Mouse (Mus musculus) intestine, postnatal 0 days (tissue): ENCODE results near the gene Nav1. TPM values are rescaled to one million over a fixed set of nuclear protein-coding genes. Genes with fewer than 3 reads are reported as not detected.
"Not testable (repeated sequence)": the region's sequence is repeated elsewhere in the genome, so short reads cannot be mapped to it uniquely, and the experiment has no call there.

ENCODE experiments used
- ATAC-seq: fragments of 200-750 bp; cut with Nextera tagmentation; 2 replicates; pipeline ENCODE4 v1.8.0; 2017; ENCODE audit warnings: mild to moderate bottlenecking, moderate TSS enrichment, moderate library complexity
- H3K27ac ChIP-seq: fragments of 300-500 bp; sonication (generic); 2 replicates; pipeline ENCODE4 v1.5.1; 2014; ENCODE audit warnings: mild to moderate bottlenecking, low read depth, low read length, moderate library complexity
- H3K27me3 ChIP-seq: fragments of 300-500 bp; sonication (generic); replicated peaks from 2 replicates; pipeline ENCODE4 v1.6.1; 2014; ENCODE audit warnings: low read length, mixed read lengths; ENCODE audit not compliant: control insufficient read depth, insufficient read depth
- H3K36me3 ChIP-seq: fragments of 300-500 bp; sonication (generic); 2 replicates; pipeline ENCODE4 v1.6.1; 2014; ENCODE audit warnings: mild to moderate bottlenecking, moderate library complexity; ENCODE audit not compliant: control insufficient read depth, insufficient read depth
- H3K4me1 ChIP-seq: fragments of 300-500 bp; sonication (generic); replicated peaks from 2 replicates; pipeline ENCODE4 v1.6.1; 2014; ENCODE audit warnings: antibody characterized with exemption, low read length, mixed read lengths; ENCODE audit not compliant: control insufficient read depth, insufficient read depth
- H3K4me2 ChIP-seq: fragments of 300-500 bp; sonication (generic); replicated peaks from 2 replicates; pipeline ENCODE4 v1.6.1; 2014; ENCODE audit warnings: low read depth, mild to moderate bottlenecking, moderate library complexity
- H3K4me3 ChIP-seq: fragments of 300-500 bp; sonication (generic); 2 replicates; pipeline ENCODE4 v1.5.1; 2014; ENCODE audit warnings: low read depth, low read length
- H3K9ac ChIP-seq: fragments of 300-500 bp; sonication (generic); 2 replicates; pipeline ENCODE4 v1.6.1; 2014; ENCODE audit warnings: mild to moderate bottlenecking, low read depth, low read length
- H3K9me3 ChIP-seq: fragments of 300-500 bp; sonication (generic); 2 replicates; pipeline ENCODE4 v1.6.1; 2016; ENCODE audit warnings: mixed run types; ENCODE audit not compliant: control insufficient read depth
- CTCF ChIP-seq: sonication (generic); IDR thresholded peaks from 2 replicates; pipeline ENCODE4 v1.5.1; 2016; ENCODE audit warnings: low read depth, mild to moderate bottlenecking, control low read depth, antibody characterized with exemption, moderate library complexity
- WGBS: fragments of 180-500 bp; shearing (Covaris S2); extraction: QIAGEN DNeasy Blood & Tissue Kit; methylation state at CpG from one replicate; pipeline ENCODE4 v1.1.7; 2014; 5-methylcytosine and 5-hydroxymethylcytosine counted together
- polyA plus RNA-seq: library from polyadenylated mRNA; unstranded; fragments of >200 nt; fragmentation: Nextera tagmentation; extraction: Ambion mirVana; gene quantifications from 2 replicates; pipeline ENCODE4 v1.2.1, GENCODE M21; 2015

The Nav1 gene
- polyA plus RNA-seq, 1 experiment from 2014 or later: 3.4 TPM

DNA sequence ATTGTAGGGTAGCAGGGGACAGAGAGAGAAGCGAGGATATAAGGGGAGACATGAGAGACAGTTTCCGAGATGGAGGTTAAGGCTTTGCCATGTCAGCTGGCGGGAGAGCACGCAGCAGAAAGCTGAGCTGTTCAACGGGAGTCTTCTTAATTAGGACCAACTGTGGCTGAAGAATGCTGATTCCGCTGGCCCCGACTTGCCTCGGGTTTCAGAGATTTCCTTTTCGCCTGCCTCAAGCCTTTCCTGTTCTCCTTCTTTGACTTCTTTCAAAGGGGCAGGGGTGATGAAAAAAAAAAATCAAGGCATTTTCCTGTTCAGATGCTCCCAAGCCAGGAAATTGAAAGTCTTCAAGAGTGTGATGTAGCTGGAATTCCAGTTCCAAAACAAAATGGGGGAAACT lies 118.2 kb downstream of the Nav1 start:
- H3K4me2 ChIP-seq: no peak overlapping the region
- H3K27me3 ChIP-seq: no peaks in the 10 kb centered on the region
- no peaks in the 10 kb centered on the region for H3K4me1 ChIP-seq
- H3K27ac ChIP-seq: no peak overlapping the region
- H3K4me3 ChIP-seq: no peak overlapping the region
- ATAC-seq: no peak
- H3K9me3 ChIP-seq: no peaks in the 10 kb centered on the region
- H3K36me3 ChIP-seq: no peaks in the 10 kb centered on the region
- TF ChIP-seq CTCF: no peak
- WGBS: 83% methylated on average over 9 of the region's 9 CpGs
- no peak overlapping the region for H3K9ac ChIP-seq

DNA sequence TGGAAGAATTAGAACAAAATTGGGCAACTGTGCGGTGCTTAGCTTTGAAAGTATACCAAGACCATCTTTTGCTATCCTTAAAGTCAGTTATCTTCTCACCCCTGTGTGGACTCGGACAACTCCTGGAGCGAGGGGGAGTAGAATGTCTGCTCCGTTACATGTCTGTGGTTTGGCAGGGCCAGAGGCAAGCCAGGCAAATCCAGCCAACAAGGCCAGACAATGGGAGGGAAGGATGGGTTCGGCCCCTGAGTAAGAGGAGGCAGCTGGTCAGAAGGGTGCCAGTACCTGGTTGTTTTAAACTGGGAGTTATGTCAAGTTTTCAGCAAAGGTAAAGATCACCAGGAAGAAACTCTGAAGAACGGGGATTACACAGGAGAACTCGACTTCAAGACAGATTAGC lies 121.9 kb downstream of the Nav1 start:
- no peak for ATAC-seq
- no peak for TF ChIP-seq CTCF
- H3K27ac ChIP-seq: no peak overlapping the region
- H3K27me3 ChIP-seq: no peaks in the 10 kb centered on the region
- H3K36me3 ChIP-seq: no peaks in the 10 kb centered on the region
- 90% methylated on average over 7 of the region's 7 CpGs for WGBS
- no peaks in the 10 kb centered on the region for H3K4me1 ChIP-seq
- no peak overlapping the region for H3K9ac ChIP-seq
- no peak overlapping the region for H3K4me3 ChIP-seq
- H3K9me3 ChIP-seq: no peaks in the 10 kb centered on the region
- no peak overlapping the region for H3K4me2 ChIP-seq

DNA sequence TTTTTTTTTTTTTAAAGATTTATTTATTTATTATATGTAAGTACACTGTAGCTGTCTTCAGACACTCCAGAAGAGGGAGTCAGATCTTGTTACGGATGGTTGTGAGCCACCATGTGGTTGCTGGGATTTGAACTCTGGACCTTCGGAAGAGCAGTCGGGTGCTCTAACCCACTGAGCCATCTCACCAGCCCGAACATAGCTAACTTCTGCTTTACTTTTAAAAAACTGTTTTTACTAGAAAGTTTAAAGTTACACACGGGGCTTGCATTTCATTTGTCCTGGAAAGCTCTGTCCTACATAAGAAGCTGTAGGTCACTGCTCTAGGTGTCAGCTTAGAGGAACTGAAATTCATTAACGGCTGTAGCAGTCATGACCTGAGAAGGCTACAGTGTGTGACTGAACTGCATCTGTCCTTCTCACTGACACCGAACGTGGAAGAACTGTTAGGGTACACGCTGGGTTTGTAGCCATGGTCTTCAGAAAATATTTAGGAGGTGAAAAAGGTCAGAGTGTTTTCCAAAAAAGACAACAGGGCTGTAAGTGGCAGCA lies 122.5 kb downstream of the Nav1 start:
- not testable (repeated sequence) for ATAC-seq

DNA sequence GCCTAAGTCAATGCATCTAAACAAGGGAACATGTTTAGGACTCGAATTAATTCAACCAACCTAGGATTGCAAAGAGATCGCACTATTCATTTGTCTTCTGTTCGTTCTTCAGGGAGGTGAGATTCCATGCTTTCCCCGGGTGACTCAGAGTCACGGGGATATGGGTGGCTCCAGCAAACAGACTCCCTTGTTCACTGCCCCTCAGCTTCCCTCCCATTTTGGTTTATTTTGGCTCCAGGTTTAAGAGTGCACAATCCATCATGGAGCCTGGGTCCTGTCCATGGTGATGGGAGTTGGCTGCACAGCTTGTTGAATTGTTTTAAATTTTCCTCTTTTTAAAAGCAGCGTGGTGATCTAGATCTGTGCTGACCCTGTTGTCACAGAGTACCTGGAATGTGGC lies 123.1 kb downstream of the Nav1 start:
- no peak overlapping the region for H3K27ac ChIP-seq
- 83% methylated on average over 6 of the region's 6 CpGs for WGBS
- H3K9me3 ChIP-seq: no peaks in the 10 kb centered on the region
- H3K36me3 ChIP-seq: no peaks in the 10 kb centered on the region
- no peak overlapping the region for H3K4me3 ChIP-seq
- H3K4me2 ChIP-seq: no peak overlapping the region
- no peak for ATAC-seq
- no peak overlapping the region for H3K9ac ChIP-seq
- no peaks in the 10 kb centered on the region for H3K27me3 ChIP-seq
- no peaks in the 10 kb centered on the region for H3K4me1 ChIP-seq
- TF ChIP-seq CTCF: no peak

More for the DNA sequence above, 122.5 kb downstream of the Nav1 start:
- WGBS: 94% methylated on average over 8 of the region's 9 CpGs
- not testable (repeated sequence) for H3K9ac ChIP-seq, H3K27ac ChIP-seq, H3K4me2 ChIP-seq, H3K4me1 ChIP-seq, H3K9me3 ChIP-seq, H3K27me3 ChIP-seq, H3K36me3 ChIP-seq, H3K4me3 ChIP-seq

DNA sequence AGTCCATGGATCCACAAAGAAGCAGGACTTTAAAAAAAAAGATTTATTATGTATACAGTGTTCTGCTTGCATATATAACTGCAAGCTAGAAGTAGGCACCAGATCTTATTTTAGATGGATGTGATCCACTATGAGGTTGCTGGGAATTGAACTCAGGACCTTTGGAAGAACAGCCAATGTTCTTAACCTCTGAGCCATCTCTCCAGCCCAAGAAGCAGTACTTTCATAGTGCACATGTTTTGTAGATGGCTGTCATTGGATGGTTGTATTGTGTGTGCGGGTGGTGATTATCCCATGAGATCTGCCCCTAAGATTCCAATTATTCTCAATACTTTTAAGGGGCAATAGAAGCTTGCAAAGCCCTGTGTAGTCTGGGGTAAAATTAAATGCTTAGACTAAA lies 124.4 kb downstream of the Nav1 start:
- Histone ChIP-seq H3K36me3 (no peaks in the 10 kb centered on the region), H3K4me3 (no peak overlapping the region), H3K4me2 (no peak overlapping the region), H3K9me3 (no peaks in the 10 kb centered on the region), H3K27ac (no peak overlapping the region), H3K27me3 (no peaks in the 10 kb centered on the region), H3K9ac (no peak overlapping the region), H3K4me1 (no peaks in the 10 kb centered on the region)
- 100% methylated on average over 1 of the region's 1 CpGs for WGBS
- no peak for TF ChIP-seq CTCF
- no peak for ATAC-seq

DNA sequence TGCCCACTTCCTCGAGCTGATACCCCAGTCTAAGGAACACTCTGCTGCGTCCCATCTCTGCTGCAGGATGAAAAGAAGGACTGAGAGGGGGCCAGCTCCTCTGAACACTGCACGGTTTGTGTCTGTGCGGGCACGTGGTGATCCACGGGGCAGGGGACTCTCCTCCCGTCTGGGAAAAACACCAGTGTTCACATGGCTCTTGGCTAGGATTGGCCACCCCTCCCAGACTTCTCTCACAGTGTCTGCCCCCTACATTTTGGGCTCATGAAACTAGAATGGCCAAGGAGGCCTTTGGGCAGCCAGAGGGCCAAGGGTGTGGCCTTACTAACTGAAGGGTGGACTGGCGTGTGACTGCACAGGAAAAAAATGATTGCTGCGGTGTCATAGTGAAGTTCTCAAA lies 125.4 kb downstream of the Nav1 start:
- Histone ChIP-seq H3K27ac (no peak overlapping the region), H3K4me3 (no peak overlapping the region), H3K4me2 (no peak overlapping the region), H3K4me1 (no peaks in the 10 kb centered on the region), H3K27me3 (no peaks in the 10 kb centered on the region), H3K9me3 (no peaks in the 10 kb centered on the region), H3K9ac (no peak overlapping the region), H3K36me3 (no peaks in the 10 kb centered on the region)
- TF ChIP-seq CTCF: no peak
- ATAC-seq: no peak
- 86% methylated on average over 9 of the region's 9 CpGs for WGBS

DNA sequence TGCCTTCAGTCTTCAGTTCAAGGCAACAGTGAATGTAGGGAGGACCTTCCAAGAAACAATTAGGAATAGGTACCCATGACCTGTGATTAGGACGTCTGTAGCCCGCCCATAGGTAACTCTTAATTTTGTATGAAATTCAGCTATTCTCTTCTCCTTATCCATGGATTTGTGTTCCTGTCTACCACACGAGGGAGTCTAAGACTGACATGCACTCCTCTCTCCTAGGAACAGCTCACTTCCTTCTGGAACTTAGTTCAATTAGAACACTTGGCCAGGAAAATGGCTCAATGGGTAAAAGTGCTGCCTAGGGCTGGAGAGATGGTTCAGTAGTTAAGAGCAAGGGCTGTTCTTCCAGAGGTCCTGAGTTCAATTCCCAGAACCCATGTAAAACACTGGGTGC lies 126.3 kb downstream of the Nav1 start:
- H3K27ac ChIP-seq: no peak overlapping the region
- TF ChIP-seq CTCF: peak; percentile 55
- H3K4me3 ChIP-seq: no peak overlapping the region
- ATAC-seq: no peak
- no peaks in the 10 kb centered on the region for H3K9me3 ChIP-seq
- H3K4me2 ChIP-seq: no peak overlapping the region
- WGBS: 80% methylated on average over 3 of the region's 3 CpGs
- H3K9ac ChIP-seq: no peak overlapping the region
- H3K4me1 ChIP-seq: no peaks in the 10 kb centered on the region
- no peaks in the 10 kb centered on the region for H3K36me3 ChIP-seq
- no peaks in the 10 kb centered on the region for H3K27me3 ChIP-seq
